Mouse (Mus musculus): ENCODE measurements around the gene Slc24a3.

The Slc24a3 gene

GRCm38 (mm10) chr2:145167664-145168360 lies at the start of gene Slc24a3:
Slc24a3 (plus strand) TSS chr2:145167754.
- DNase-seq (ENCODE audit: low spot score), result peak; percentile 83

- DNase-seq (ENCODE audit: low spot score), result no peak
Measured at GRCm38 (mm10) chr2:145117762-145118161, 49.8 kb upstream of the Slc24a3 start.

GRCm38 (mm10) chr2:145127747-145128146 lies 39.8 kb upstream of the Slc24a3 start:
- no peak for DNase-seq (ENCODE audit: low spot score)

GRCm38 (mm10) chr2:145136625-145137291 lies 30.8 kb upstream of the Slc24a3 start:
- DNase-seq (ENCODE audit: low spot score), result no peak

GRCm38 (mm10) chr2:145150407-145150806 lies 17.1 kb upstream of the Slc24a3 start:
- DNase-seq (ENCODE audit: low spot score), result no peak

GRCm38 (mm10) chr2:145150821-145151220 lies 16.7 kb upstream of the Slc24a3 start:
- DNase-seq (ENCODE audit: low spot score), result no peak

- DNase-seq (ENCODE audit: low spot score), result no peak
Measured at GRCm38 (mm10) chr2:145152281-145152680, 15.3 kb upstream of the Slc24a3 start.

- DNase-seq (ENCODE audit: low spot score), result no peak
Measured at GRCm38 (mm10) chr2:145158972-145159371, 8.6 kb upstream of the Slc24a3 start.

GRCm38 (mm10) chr2:145161046-145161700 lies 6.4 kb upstream of the Slc24a3 start:
- DNase-seq (ENCODE audit: low spot score), result peak; percentile 82

GRCm38 (mm10) chr2:145164086-145164485 lies 3.5 kb upstream of the Slc24a3 start:
- no peak for DNase-seq (ENCODE audit: low spot score)

- no peak for DNase-seq (ENCODE audit: low spot score)
Measured at GRCm38 (mm10) chr2:145164562-145164961, 3.0 kb upstream of the Slc24a3 start.

GRCm38 (mm10) chr2:145165076-145165475 lies 2.5 kb upstream of the Slc24a3 start:
- DNase-seq (ENCODE audit: low spot score), result no peak

GRCm38 (mm10) chr2:145165854-145166253 lies 1.7 kb upstream of the Slc24a3 start:
- DNase-seq (ENCODE audit: low spot score), result no peak

GRCm38 (mm10) chr2:145167051-145167663 lies 397 bp upstream of the Slc24a3 start:
- peak; percentile 68 for DNase-seq (ENCODE audit: low spot score)

GRCm38 (mm10) chr2:145168405-145168971 lies 934 bp downstream of the Slc24a3 start:
- DNase-seq (ENCODE audit: low spot score), result no peak

- no peak for DNase-seq (ENCODE audit: low spot score)
Measured at GRCm38 (mm10) chr2:145172978-145173655, 5.6 kb downstream of the Slc24a3 start.

GRCm38 (mm10) chr2:145175036-145175435 lies 7.5 kb downstream of the Slc24a3 start:
- no peak for DNase-seq (ENCODE audit: low spot score)

GRCm38 (mm10) chr2:145182410-145182809 lies 14.9 kb downstream of the Slc24a3 start:
- no peak for DNase-seq (ENCODE audit: low spot score)

- DNase-seq (ENCODE audit: low spot score), result no peak
Measured at GRCm38 (mm10) chr2:145188828-145189227, 21.3 kb downstream of the Slc24a3 start.

GRCm38 (mm10) chr2:145196043-145196442 lies 28.5 kb downstream of the Slc24a3 start:
- no peak for DNase-seq (ENCODE audit: low spot score)

GRCm38 (mm10) chr2:145196501-145197042 lies 29.0 kb downstream of the Slc24a3 start:
- DNase-seq (ENCODE audit: low spot score), result no peak

Measured in ovary, postnatal 36 days (tissue).